Mouse (Mus musculus): ENCODE results near the gene Tmem175.

The Tmem175 gene

DNA sequence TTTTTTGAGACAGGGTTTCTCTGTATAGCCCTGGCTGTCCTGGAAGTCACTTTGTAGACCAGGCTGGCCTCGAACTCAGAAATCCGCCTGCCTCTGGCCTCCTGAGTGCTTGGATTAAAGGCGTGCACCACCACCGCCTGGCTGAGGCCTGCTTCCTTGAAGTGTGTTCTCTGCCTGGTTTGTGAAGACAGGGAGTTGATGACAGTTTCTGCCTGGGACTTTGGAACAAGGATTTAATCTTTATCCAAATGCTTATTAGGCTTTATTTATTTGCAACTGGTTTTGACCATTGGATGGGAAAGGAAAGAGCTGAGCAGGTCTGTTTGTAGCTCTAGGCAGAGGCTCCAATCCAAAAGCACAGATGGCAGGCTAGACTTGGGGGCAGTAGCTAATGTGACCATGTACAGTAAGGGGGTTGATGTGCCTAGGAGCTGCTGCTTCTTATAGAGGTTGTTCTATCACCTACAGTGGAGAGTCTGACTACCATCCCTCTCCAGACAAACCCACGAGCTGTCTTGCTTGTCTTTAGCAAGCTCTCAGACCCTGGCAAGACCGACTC, 48.8 kb downstream of the Tmem175 start:
- no peak for DNase-seq (ENCODE audit: low spot score)

DNA sequence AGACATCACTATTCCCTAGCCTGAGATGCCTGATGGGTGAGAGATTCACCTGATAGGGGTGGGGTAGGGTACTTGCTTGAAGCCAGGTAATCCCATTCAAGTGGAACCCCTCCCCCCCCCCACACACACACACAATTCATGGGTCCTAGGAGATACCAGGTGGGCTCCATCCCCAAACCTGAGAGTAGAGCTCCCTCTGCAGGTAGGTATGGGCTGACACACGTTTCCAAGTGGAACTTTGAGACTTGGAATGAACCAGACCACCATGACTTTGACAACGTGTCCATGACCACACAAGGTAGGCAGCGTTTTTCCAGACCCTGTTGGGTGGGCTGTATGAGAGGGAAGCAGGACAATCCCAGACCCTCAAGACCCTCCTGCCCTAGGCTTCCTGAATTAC, 50.3 kb downstream of the Tmem175 start:
- DNase-seq (ENCODE audit: low spot score): no peak

DNA sequence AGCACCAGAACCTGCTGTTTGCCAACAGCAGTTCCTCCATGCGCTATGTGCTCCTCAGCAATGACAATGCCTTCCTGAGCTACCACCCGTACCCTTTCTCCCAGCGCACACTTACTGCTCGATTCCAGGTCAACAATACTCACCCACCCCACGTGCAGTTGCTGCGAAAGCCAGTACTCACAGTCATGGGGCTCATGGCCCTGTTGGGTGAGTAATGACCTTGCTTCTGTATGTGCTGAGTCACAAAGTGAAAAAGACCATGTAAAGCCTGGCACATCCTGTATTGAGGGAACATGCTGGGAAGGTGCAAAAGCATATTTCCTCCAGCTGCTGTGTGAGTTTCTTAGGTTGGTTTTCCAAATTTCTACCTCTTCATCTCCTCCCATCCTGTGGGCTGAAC, 51.3 kb downstream of the Tmem175 start:
- no peak for DNase-seq (ENCODE audit: low spot score)

DNA sequence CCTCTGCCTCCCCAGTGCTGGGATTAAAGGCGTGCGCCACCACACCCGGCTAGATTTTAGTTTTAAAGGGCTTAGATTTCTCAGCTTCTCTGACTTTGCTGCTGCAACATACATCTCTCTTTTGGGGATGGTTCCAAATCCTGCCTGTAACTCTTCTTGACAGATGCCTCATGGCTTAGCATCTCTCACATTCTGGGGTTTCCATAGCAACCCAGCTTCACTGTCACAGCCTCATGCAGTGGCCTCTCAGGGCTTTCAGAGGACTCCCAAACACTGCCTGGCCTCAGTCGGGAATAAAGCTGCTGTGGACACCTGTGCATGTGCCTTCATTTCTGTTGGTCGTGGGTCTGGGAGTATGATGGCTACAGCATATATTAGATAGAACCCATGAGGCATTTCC, 59.5 kb downstream of the Tmem175 start:
- DNase-seq (ENCODE audit: low spot score): no peak

DNA sequence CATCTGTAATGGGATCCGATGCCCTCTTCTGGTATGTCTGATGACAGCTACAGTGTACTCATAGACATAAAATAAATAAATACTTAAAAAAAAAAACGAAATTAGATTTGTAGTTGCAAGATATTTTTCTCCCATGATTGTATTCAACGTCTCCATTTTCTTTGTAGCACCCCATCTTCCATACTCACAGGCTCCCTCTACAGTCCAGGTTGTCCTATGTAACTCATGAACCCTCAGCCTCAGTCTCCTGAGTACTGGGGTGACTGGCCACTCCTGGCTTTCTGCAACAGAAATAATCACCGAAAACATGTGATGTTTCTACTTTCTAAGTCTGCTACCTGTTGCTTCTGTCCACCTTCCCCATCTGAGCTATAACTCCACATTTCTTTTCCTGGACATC, 61.6 kb downstream of the Tmem175 start:
- DNase-seq (ENCODE audit: low spot score): no peak

DNA sequence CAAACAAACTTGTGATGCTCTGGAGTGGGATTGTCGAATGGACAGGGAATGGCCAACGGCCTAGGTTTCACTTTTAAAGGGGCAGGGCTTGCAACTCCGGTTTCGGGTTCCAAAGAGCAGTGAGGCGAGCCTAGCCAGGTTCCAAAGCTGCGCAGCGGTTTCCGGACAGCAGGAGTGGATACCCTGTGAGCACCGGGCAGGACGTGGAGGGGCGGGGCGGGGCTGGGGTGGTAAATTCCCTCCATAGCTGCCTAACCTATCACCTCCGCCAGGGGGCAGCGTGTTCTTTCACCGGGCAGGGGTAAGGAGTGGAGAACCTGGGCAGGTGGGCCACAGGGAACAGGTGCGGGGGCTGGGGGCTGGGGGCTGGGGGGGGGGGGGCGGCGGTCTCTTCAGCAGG, 62.7 kb downstream of the Tmem175 start, which contains the start of gene Fgfrl1:
TSS of gene Fgfrl1 (plus strand) at position 112 of the 400 bp plus-strand sequence.
- DNase-seq (ENCODE audit: low spot score): no peak

DNA sequence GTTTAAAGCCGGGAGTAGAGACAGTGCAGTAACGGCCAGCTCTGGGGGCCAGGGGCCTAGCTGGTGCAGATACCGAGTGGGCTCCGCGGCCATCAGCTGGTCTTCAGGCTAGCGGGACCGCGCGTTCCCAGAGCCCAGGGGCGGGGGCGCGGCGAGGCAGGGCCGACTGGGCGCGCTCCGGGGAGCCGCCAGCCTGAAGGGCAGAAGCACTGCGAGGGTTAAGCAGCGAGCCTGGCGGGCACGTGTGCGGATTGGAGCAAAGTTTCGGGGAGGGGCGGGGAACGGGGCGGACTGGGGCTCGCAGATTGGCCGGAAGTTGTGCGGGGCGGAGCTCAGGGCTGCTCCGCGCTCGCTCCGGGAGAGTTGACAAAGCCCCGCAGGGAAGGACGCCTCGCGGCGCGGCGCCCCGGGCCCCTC, 64.3 kb downstream of the Tmem175 start:
- peak; percentile 83 for DNase-seq (ENCODE audit: low spot score)

DNA sequence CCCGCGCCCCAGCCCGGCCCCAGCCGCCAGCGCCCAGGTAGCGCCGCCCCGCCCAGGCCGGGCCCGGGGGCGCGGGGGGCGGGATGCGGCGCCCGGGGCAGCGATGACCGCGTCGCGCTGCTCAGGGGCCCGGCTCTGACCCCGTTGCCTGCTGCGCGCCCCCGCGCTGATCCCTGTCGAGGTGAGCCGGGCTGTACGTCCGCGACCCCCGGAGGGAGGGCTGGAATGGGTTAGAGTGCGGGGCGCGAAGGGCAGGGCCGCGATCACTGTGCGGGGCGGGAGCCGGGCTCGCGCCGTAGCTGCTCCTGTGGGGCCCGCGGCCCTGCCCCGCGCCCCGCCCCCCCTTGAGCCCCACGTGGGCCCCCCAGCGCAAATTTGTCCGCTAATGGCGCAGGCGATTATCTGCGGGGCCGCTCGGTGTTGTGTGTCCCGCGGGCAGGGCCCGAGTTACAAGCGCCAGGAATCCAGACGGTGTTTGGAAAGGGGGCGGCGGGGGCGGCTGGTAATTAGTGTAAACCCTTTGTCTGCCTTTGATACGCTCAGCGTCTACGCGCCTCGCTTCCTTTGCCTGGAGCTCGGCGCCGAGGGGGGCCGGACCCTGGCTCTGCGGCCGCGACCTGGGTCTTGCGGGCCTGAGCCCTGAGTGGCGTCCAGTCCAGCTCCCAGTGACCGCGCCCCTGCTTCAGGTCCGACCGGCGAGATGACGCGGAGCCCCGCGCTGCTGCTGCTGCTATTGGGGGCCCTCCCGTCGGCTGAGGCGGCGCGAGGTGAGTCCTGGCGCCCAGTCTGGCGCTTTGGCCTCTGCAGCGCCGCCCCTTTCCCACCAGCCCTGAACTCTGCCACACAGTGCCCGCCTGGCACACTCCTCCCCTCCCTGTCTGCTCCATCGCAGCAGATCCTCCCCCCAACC, 65.0 kb downstream of the Tmem175 start:
- peak; percentile 54 for DNase-seq (ENCODE audit: low spot score)

DNA sequence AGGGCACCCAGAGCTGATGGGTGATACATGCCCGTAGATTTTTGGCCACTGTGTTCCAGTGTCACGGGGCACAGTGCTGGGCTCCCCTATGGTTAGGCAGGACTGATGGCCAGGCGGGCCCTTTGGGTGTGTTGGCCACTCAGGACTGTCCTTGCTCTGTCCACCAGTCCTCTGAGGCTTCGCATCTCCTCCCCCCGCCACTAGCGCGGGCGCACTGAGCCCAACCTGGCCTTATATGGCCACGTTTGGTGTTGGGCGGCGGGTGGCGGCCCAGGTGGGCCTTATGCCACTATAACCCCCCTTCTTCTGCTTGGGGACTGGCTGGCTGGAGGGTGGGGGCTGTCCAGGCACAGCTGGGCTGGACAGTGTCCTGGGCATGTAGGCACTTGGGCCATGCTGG, 66.3 kb downstream of the Tmem175 start:
- no peak for DNase-seq (ENCODE audit: low spot score)

DNA sequence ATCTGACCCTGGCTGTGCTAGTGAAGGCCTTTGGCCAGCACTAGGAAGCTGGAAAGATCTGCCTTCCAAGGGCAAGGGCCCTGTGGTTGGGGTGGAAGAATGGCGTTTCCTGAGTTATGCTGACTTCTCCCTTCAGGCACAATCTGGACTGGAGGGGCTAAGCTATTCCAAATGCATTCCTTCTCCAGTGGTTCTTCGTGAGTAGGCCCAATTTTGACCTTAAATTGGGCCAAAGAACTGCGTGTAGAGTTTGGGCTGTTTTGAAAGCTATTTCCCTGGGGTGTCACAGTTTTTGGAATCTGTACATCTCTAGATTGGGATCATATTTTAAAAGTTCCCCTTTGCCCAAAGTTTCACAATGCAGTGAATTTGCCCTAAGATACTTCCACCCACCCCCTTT, 67.0 kb downstream of the Tmem175 start:
- DNase-seq (ENCODE audit: low spot score): no peak

DNA sequence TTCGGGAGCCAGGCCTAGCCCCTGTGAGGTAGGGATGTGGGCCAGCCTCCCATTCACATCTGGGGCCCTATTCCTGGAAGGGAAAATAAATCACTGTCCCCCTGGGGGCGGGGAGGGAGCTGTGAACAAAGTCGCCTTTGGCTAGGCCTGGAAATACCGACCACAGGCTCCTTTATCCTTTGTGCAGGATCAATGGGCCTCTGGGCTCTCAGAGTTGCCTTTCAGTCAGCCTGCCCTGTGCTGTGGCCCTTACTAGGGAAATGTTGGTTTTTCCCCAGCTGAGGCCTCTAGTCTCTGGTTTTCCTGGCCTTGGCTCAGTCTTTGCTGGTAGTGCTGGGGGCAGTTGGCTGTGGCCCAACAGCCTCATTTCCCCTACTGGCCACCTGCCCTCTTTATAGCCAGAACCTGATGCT, 67.8 kb downstream of the Tmem175 start:
- DNase-seq (ENCODE audit: low spot score): no peak
